Mouse (Mus musculus) CD4-positive naive resting alpha-beta T cell, adult 76 days (primary cell): Measurements from ENCODE around the gene Olfr527. TPM values are rescaled to one million over a fixed set of nuclear protein-coding genes. Genes with fewer than 3 reads are reported as not detected.

Experiments
- total RNA-seq: library from RNA; stranded (reverse); gene quantifications from one replicate; pipeline ENCODE4 v1.2.4, GENCODE M21; 2023

Olfr527 gene
- total RNA-seq, result not detected

DNA sequence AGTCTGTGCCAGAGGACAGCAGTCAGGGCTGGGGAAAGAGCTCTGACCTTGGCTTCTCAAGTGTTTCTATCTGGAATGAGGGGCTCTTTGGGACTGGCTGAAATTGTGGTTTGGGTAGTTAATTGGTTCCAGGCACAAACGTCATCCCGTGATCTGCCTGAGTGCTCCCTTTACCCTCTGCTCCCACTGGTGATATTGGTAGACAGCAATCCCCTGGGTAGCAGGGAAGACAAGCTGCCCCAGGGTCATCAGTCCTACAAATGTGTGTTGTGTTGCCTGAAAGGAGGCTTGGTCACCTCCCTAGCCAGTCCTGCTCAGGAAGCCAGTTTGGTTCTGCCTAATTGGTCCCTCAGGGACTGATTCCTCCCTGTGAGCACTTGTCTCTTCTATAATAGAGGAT lies at the start of gene Olfr527:
Gene Olfr527 (plus strand): TSS at position 301 of the 400 bp plus-strand sequence.

GRCm38 (mm10) chr7:140320558-140320957 lies 13.3 kb upstream of the Olfr527 start, which contains the start of gene Olfr525:
TSS of gene Olfr525 (plus strand) at chr7:140320858.

DNA sequence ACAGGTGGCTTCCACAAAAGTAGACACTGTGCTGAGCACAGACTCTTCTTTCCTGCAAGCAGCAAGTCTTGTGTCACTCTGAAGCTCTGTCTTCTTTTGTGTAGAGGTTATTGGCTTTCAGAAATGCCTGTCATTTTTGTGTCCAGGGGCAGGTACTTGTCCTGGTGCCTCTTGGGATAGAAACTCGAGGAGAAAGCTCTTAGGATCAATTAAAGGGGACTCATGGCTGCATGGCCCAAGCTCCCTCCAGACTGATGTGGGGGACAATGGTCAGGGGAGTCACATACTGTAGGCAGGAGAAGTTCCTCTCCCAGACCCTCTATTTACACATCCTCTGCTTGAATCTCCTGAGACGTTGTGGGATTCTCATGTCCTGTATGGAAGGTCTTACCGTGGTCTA lies 27.8 kb downstream of the Olfr527 start, which contains the start of gene Olfr60:
Gene Olfr60 (minus strand): TSS at position 101 of the 400 bp plus-strand sequence.

GRCm38 (mm10) chr7:140376231-140376630 lies 42.4 kb downstream of the Olfr527 start, which contains the start of gene Olfr530:
TSS of gene Olfr530 (minus strand) at chr7:140376331.

Other genes with a start within 250 kb of the Olfr527 start
- gene Prap1, start 240.6 kb upstream of the Olfr527 start, total RNA-seq, result not detected
- gene Fuom, start 231.6 kb upstream of the Olfr527 start, total RNA-seq, result 8.1 TPM
- gene Paox, start 218.2 kb upstream of the Olfr527 start, total RNA-seq, result 6.0 TPM
- gene Echs1, start 217.5 kb upstream of the Olfr527 start, total RNA-seq, result 32.8 TPM
- gene Mtg1, start 196.5 kb upstream of the Olfr527 start, total RNA-seq, result 11.8 TPM
- gene Sprn, start 179.1 kb upstream of the Olfr527 start, total RNA-seq, result not detected
- not detected for gene Olfr522, start 169.3 kb upstream of the Olfr527 start, total RNA-seq
- not detected for gene Olfr523, start 160.8 kb upstream of the Olfr527 start, total RNA-seq
- gene Olfr524, start 128.1 kb upstream of the Olfr527 start, total RNA-seq, result not detected
- not detected for gene Cd163l1, start 115.8 kb upstream of the Olfr527 start, total RNA-seq
- gene 5830411N06Rik, start 86.7 kb upstream of the Olfr527 start, total RNA-seq, result 0.32 TPM
- not detected for gene Olfr525, start 13.2 kb upstream of the Olfr527 start, total RNA-seq
- gene Olfr60, start 27.7 kb downstream of the Olfr527 start, total RNA-seq, result not detected
- not detected for gene Olfr530, start 42.3 kb downstream of the Olfr527 start, total RNA-seq
- not detected for gene Olfr531, start 68.9 kb downstream of the Olfr527 start, total RNA-seq
- not detected for gene Olfr532, start 87.6 kb downstream of the Olfr527 start, total RNA-seq
- not detected for gene Olfr533, start 129.4 kb downstream of the Olfr527 start, total RNA-seq
- not detected for gene Olfr535, start 150.2 kb downstream of the Olfr527 start, total RNA-seq
- not detected for gene Olfr536, start 173.4 kb downstream of the Olfr527 start, total RNA-seq
- not detected for gene Olfr538, start 233.9 kb downstream of the Olfr527 start, total RNA-seq